ENCODE assay signal across 8 mouse cellular contexts in the genomic region with DNA sequence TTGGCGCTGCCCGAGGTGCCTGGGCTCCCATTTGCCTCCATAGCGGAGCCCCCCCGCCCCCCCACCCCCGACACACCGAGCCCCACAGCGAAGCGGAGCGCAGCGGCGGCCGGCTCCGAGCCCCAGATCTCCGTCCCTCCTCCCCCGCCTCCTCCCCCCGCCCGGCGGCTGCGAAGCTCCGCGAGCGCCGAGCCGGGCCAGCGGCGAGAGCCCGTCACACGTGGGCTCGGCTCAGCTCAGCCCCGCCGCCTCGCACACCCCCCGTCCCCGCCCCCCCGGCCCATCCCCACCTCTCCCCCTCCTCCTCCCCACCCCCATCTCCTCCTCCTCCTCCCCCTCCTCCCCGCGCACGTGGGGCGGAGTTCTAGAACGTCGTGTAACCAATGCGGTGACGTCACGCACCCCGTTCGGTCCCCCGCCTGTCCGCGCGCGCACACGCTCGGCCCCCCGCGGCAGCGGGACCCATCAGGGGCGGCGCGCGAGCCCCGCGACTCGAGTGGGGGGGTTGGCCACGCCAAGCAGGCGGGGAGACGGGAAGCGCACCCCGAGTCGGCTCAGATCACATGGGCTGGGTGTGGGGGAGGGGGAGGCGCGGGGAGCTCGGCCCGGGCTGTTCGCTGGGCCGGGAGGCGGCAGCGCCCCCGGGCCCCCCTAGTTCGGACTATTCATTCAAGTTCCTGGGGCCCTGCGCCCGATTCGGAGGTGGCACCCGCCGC. TPM values are rescaled to one million over a fixed set of nuclear protein-coding genes. Genes with fewer than 3 reads are reported as not detected.
DNase-seq lines count a peak whose midpoint lies in the region; ATAC-seq lines count a peak whose summit lies in the region.

TSS of gene Msi2 (minus strand) at position 464 of the 716 bp plus-strand sequence.

- H3K4me1 ChIP-seq in heart, embryonic 14.5 days (ENCODE audit: control insufficient read depth in 2 of 2, insufficient read depth in 2 of 2, low read length in 2 of 2), result peaks cover 18 to 51% of the 10 kb centered on the region in 2 experiments
- peaks cover 47% of the 10 kb centered on the region for H3K4me1 ChIP-seq in liver, embryonic 15.5 days (replicated peaks)
- peaks cover 51% of the 10 kb centered on the region for H3K4me1 ChIP-seq in neural tube, embryonic 12.5 days

- H3K27ac ChIP-seq in heart, embryonic 14.5 days (replicated peaks in 1 of 2; ENCODE audit: control insufficient read depth in 1 of 2, insufficient read depth in 1 of 2, low read depth in 2 of 2, low read length in 2 of 2), result peak within 1 kb of the TSS; percentile 85 to 94
- peak within 1 kb of the TSS; percentile 92 for H3K27ac ChIP-seq in liver, embryonic 15.5 days (replicated peaks)
- peak within 1 kb of the TSS; percentile 70 for H3K27ac ChIP-seq in neural tube, embryonic 12.5 days

- peak within 1 kb of the TSS; percentile 89 for H3K4me2 ChIP-seq in heart, embryonic 14.5 days (ENCODE audit: low read length)
- H3K4me2 ChIP-seq in liver, embryonic 15.5 days, result peak within 1 kb of the TSS; percentile 100
- H3K4me2 ChIP-seq in neural tube, embryonic 12.5 days (replicated peaks), result peak within 1 kb of the TSS; percentile 86

- peak within 1 kb of the TSS; percentile 100 for H3K9ac ChIP-seq in heart, embryonic 14.5 days (ENCODE audit: low read length)
- H3K9ac ChIP-seq in liver, embryonic 15.5 days, result peak within 1 kb of the TSS; percentile 95
- peak within 1 kb of the TSS; percentile 98 for H3K9ac ChIP-seq in neural tube, embryonic 12.5 days

- H3K9me3 ChIP-seq in heart, embryonic 14.5 days (ENCODE audit: control insufficient read depth, low read length), result no peaks in the 10 kb centered on the region
- no peaks in the 10 kb centered on the region for H3K9me3 ChIP-seq in liver, embryonic 15.5 days (replicated peaks)
- no peaks in the 10 kb centered on the region for H3K9me3 ChIP-seq in neural tube, embryonic 12.5 days

- peaks cover 14% of the 10 kb centered on the region for H3K36me3 ChIP-seq in heart, embryonic 14.5 days (ENCODE audit: control insufficient read depth, insufficient read depth, low read length)
- no peaks in the 10 kb centered on the region for H3K36me3 ChIP-seq in liver, embryonic 15.5 days (replicated peaks)
- H3K36me3 ChIP-seq in neural tube, embryonic 12.5 days, result no peaks in the 10 kb centered on the region

- ATAC-seq in CD4-positive, CD25-positive, alpha-beta regulatory T cell, adult 4 months, result peak; percentile 86
- ATAC-seq in heart, embryonic 14.5 days (ENCODE audit: insufficient number of reproducible peaks, insufficient read depth, low FRiP score, low read depth), result peak; percentile 84
- ATAC-seq in liver, embryonic 15.5 days (ENCODE audit: insufficient read depth), result peak; percentile 76
- ATAC-seq in neural tube, embryonic 12.5 days (ENCODE audit: low FRiP score, low read depth), result peak; percentile 83

- under 1% methylated on average over 38 of the region's 84 CpGs for WGBS in heart, embryonic 14.5 days
- WGBS in liver, embryonic 15.5 days (ENCODE audit: insufficient replicate concordance), result 1% methylated on average over 54 of the region's 84 CpGs
- WGBS in neural tube, embryonic 12.5 days, result under 1% methylated on average over 56 of the region's 84 CpGs

- DNase-seq in c-Kit-negative CD71-positive TER-119-positive erythroid progenitor cells, embryonic 14.5 days (ENCODE audit: low read depth, low spot score), result peak; percentile 66
- DNase-seq in fibroblast of lung, adult 2 months (ENCODE audit: low read depth), result peak; percentile 46
- DNase-seq in kidney, postnatal 25 days, result peak; percentile 95 to 97
- DNase-seq in telencephalon, adult 2 months (ENCODE audit: low read depth, low spot score), result peak; percentile 78

- H3K27me3 ChIP-seq in heart, embryonic 14.5 days (ENCODE audit: control insufficient read depth, insufficient read depth, low read length), result no peaks in the 10 kb centered on the region
- H3K27me3 ChIP-seq in liver, embryonic 15.5 days, result no peaks in the 10 kb centered on the region
- no peaks in the 10 kb centered on the region for H3K27me3 ChIP-seq in neural tube, embryonic 12.5 days (replicated peaks)

- peak within 1 kb of the TSS; percentile 97 to 99 for H3K4me3 ChIP-seq in heart, embryonic 14.5 days (ENCODE audit: control insufficient read depth in 1 of 2, insufficient read depth in 1 of 2, low read depth in 1 of 2, low read length in 2 of 2)
- peak within 1 kb of the TSS; percentile 95 for H3K4me3 ChIP-seq in liver, embryonic 15.5 days (replicated peaks)
- peak within 1 kb of the TSS; percentile 98 for H3K4me3 ChIP-seq in neural tube, embryonic 12.5 days

RNA-seq across cellular contexts. Expression of gene Msi2, which starts in this region (rescaled TPM):
- 10 to 100 TPM; 23.8 to 31.3 TPM for polyA plus RNA-seq in CD4-positive, CD25-positive, alpha-beta regulatory T cell, adult 4 months (2017; shearing (Covaris generic))
- polyA plus RNA-seq in heart, embryonic 14.5 days (2014; fragmentation: Nextera tagmentation; extraction: Ambion mirVana), result 18.1 and 20.9 TPM in 2 replicates
- polyA plus RNA-seq in liver, embryonic 15.5 days (2015; fragmentation: Nextera tagmentation; extraction: Ambion mirVana), result 2.9 and 3.1 TPM in 2 replicates
- 27.9 and 37.7 TPM in 2 replicates for polyA plus RNA-seq in neural tube, embryonic 12.5 days (2016; fragmentation: Nextera tagmentation; extraction: Ambion mirVana)

Comparison
In these comparisons a context has a peak if more than half of its experiments do, and no peak if none do; other contexts are left out.
1. Peak in every context shown above with its lines: DNase-seq, ATAC-seq, H3K4me3 ChIP-seq and H3K27ac ChIP-seq.
2. DNase-seq: peak in every context shown above with its lines; median percentile 96 in kidney, postnatal 25 days; 78 in telencephalon, adult 2 months; 66 in c-Kit-negative CD71-positive TER-119-positive erythroid progenitor cells, embryonic 14.5 days; 46 in fibroblast of lung, adult 2 months.